Mouse (Mus musculus) midbrain, embryonic 16.5 days (tissue): Measurements from ENCODE around the gene Shmt1. TPM values are rescaled to one million over a fixed set of nuclear protein-coding genes. Genes with fewer than 3 reads are reported as not detected.

Experiments
- ATAC-seq: fragments of 200-750 bp; cut with Nextera tagmentation; 2 replicates; pipeline ENCODE4 v1.8.0; 2017; ENCODE audit warnings: moderate TSS enrichment
- H3K27ac ChIP-seq: fragments of 300-500 bp; sonication (generic); 2 replicates; pipeline ENCODE4 v1.5.1; 2014; ENCODE audit warnings: mild to moderate bottlenecking, low read length, mixed read lengths
- H3K27me3 ChIP-seq: fragments of 300-500 bp; sonication (generic); 2 replicates; pipeline ENCODE4 v1.6.1; 2014; ENCODE audit warnings: low read depth, low read length, mixed read lengths; ENCODE audit not compliant: control insufficient read depth, insufficient read depth
- H3K36me3 ChIP-seq: fragments of 300-500 bp; sonication (generic); 2 replicates; pipeline ENCODE4 v1.6.1; 2014; ENCODE audit warnings: mild to moderate bottlenecking, low read length, moderate library complexity, mixed read lengths; ENCODE audit not compliant: control insufficient read depth, insufficient read depth
- H3K4me1 ChIP-seq: fragments of 300-500 bp; sonication (generic); 2 replicates; pipeline ENCODE4 v1.6.1; 2014; ENCODE audit warnings: mild to moderate bottlenecking, low read length, mixed read lengths; ENCODE audit not compliant: control insufficient read depth, insufficient read depth
- H3K4me2 ChIP-seq: fragments of 300-500 bp; sonication (generic); 2 replicates; pipeline ENCODE4 v1.6.1; 2014; ENCODE audit warnings: mild to moderate bottlenecking, low read length, mixed read lengths
- H3K4me3 ChIP-seq: fragments of 300-500 bp; sonication (generic); 2 replicates; pipeline ENCODE4 v1.5.1; 2014; ENCODE audit warnings: low read depth, mild to moderate bottlenecking, low read length, moderate library complexity, mixed read lengths
- H3K9ac ChIP-seq: fragments of 300-500 bp; sonication (generic); 2 replicates; pipeline ENCODE4 v1.6.1; 2014; ENCODE audit warnings: low read depth, low read length, mixed read lengths
- H3K9me3 ChIP-seq: fragments of 300-500 bp; sonication (generic); replicated peaks from 2 replicates; pipeline ENCODE4 v1.6.1; 2014; ENCODE audit warnings: mild to moderate bottlenecking, low read length, mixed read lengths; ENCODE audit not compliant: control insufficient read depth, poor library complexity, severe bottlenecking
- WGBS: fragments of 180-500 bp; shearing (Covaris S2); extraction: QIAGEN DNeasy Blood & Tissue Kit; methylation state at CpG from one replicate; pipeline ENCODE4 v1.1.7; 2014; 5-methylcytosine and 5-hydroxymethylcytosine counted together
- polyA plus RNA-seq: library from polyadenylated mRNA; unstranded; fragments of >200 nt; fragmentation: Nextera tagmentation; extraction: Ambion mirVana; gene quantifications from 2 replicates; pipeline ENCODE4 v1.2.1, GENCODE M21; 2015

The Shmt1 gene
- polyA plus RNA-seq, 1 experiment from 2014 or later = 4.2 TPM

GRCm38 (mm10) chr11:60827241-60827945 is 15.9 kb upstream of the Shmt1 start:
- Histone ChIP-seq H3K36me3 (no peaks in the 10 kb centered on the region), H3K4me2 (no peak overlapping the region), H3K27ac (no peak overlapping the region), H3K4me1 (peaks cover 6% of the 10 kb centered on the region), H3K9me3 (no peaks in the 10 kb centered on the region), H3K27me3 (no peaks in the 10 kb centered on the region), H3K4me3 (no peak overlapping the region), H3K9ac (no peak overlapping the region)
- WGBS = 14% methylated on average over 4 of the region's 4 CpGs
- no peak for ATAC-seq

GRCm38 (mm10) chr11:60826700-60827099 is 15.2 kb upstream of the Shmt1 start:
- H3K27me3 ChIP-seq = no peaks in the 10 kb centered on the region
- no peak overlapping the region for H3K4me3 ChIP-seq
- no peaks in the 10 kb centered on the region for H3K36me3 ChIP-seq
- H3K4me2 ChIP-seq = no peak overlapping the region
- 19% methylated on average over 1 of the region's 1 CpGs for WGBS
- no peak overlapping the region for H3K27ac ChIP-seq
- peaks cover 6% of the 10 kb centered on the region for H3K4me1 ChIP-seq
- no peak for ATAC-seq
- no peak overlapping the region for H3K9ac ChIP-seq
- no peaks in the 10 kb centered on the region for H3K9me3 ChIP-seq

- WGBS = 90% methylated on average over 3 of the region's 3 CpGs
- Histone ChIP-seq H3K4me2 (no peak overlapping the region), H3K36me3 (no peaks in the 10 kb centered on the region), H3K27me3 (no peaks in the 10 kb centered on the region), H3K9me3 (no peaks in the 10 kb centered on the region), H3K27ac (no peak overlapping the region), H3K4me1 (no peaks in the 10 kb centered on the region), H3K9ac (no peak overlapping the region), H3K4me3 (no peak overlapping the region)
- ATAC-seq = no peak
These were observed 13.7 kb upstream of the Shmt1 start for GRCm38 (mm10) chr11:60825191-60825590.

GRCm38 (mm10) chr11:60823771-60824170 is 12.3 kb upstream of the Shmt1 start:
- H3K36me3 ChIP-seq = no peaks in the 10 kb centered on the region
- no peak for ATAC-seq
- H3K9ac ChIP-seq = no peak overlapping the region
- no peaks in the 10 kb centered on the region for H3K9me3 ChIP-seq
- WGBS = 73% methylated on average over 2 of the region's 2 CpGs
- no peaks in the 10 kb centered on the region for H3K27me3 ChIP-seq
- no peak overlapping the region for H3K27ac ChIP-seq
- H3K4me2 ChIP-seq = no peak overlapping the region
- H3K4me3 ChIP-seq = no peak overlapping the region
- H3K4me1 ChIP-seq = no peaks in the 10 kb centered on the region

GRCm38 (mm10) chr11:60816398-60816797 is 4.9 kb upstream of the Shmt1 start:
- Histone ChIP-seq H3K27ac (no peak overlapping the region), H3K4me1 (no peaks in the 10 kb centered on the region), H3K9me3 (no peaks in the 10 kb centered on the region), H3K4me3 (no peak overlapping the region), H3K4me2 (no peak overlapping the region), H3K27me3 (no peaks in the 10 kb centered on the region), H3K36me3 (no peaks in the 10 kb centered on the region), H3K9ac (no peak overlapping the region)
- WGBS = 69% methylated on average over 5 of the region's 5 CpGs
- ATAC-seq = no peak

- no peaks in the 10 kb centered on the region for H3K27me3 ChIP-seq
- no peak overlapping the region for H3K9ac ChIP-seq
- H3K36me3 ChIP-seq = no peaks in the 10 kb centered on the region
- no peaks in the 10 kb centered on the region; the same call in 1 of the 2 replicates for H3K4me1 ChIP-seq
- WGBS = under 1% methylated on average over 26 of the region's 29 CpGs
- ATAC-seq = peak; percentile 99
- no peak overlapping the region for H3K27ac ChIP-seq
- H3K9me3 ChIP-seq = no peaks in the 10 kb centered on the region
- H3K4me3 ChIP-seq = peak overlapping the region; percentile 46
- H3K4me2 ChIP-seq = peak overlapping the region; percentile 88
These were observed 461 bp downstream of the Shmt1 start for GRCm38 (mm10) chr11:60811054-60811460.

GRCm38 (mm10) chr11:60810046-60810965 is 1.2 kb downstream of the Shmt1 start:
- Histone ChIP-seq H3K9me3 (no peaks in the 10 kb centered on the region), H3K4me3 (peak overlapping the region; percentile 46), H3K36me3 (no peaks in the 10 kb centered on the region), H3K4me1 (no peaks in the 10 kb centered on the region; the same call in 1 of the 2 replicates), H3K9ac (no peak overlapping the region), H3K27me3 (no peaks in the 10 kb centered on the region), H3K27ac (no peak overlapping the region), H3K4me2 (peak overlapping the region; percentile 88)
- ATAC-seq = no peak
- WGBS = 20% methylated on average over 14 of the region's 14 CpGs

GRCm38 (mm10) chr11:60809546-60809945 is 2.0 kb downstream of the Shmt1 start:
- H3K4me2 ChIP-seq = no peak overlapping the region
- WGBS = 81% methylated on average over 1 of the region's 1 CpGs
- no peak for ATAC-seq
- no peak overlapping the region for H3K4me3 ChIP-seq
- H3K4me1 ChIP-seq = no peaks in the 10 kb centered on the region; the same call in 1 of the 2 replicates
- no peaks in the 10 kb centered on the region for H3K9me3 ChIP-seq
- H3K27me3 ChIP-seq = no peaks in the 10 kb centered on the region
- H3K36me3 ChIP-seq = no peaks in the 10 kb centered on the region
- H3K9ac ChIP-seq = no peak overlapping the region
- H3K27ac ChIP-seq = no peak overlapping the region
